Comparison of ENCODE assay signal across 24 mouse cellular contexts in genomic region chr1:74973590-74973989, GRCm38 (mm10). TPM values are rescaled to one million over a fixed set of nuclear protein-coding genes. Genes with fewer than 3 reads are reported as not detected.
DNase-seq lines count a peak whose midpoint lies in the region; ATAC-seq and TF ChIP-seq lines count a peak whose summit lies in the region.
"Had no signal": no experiment of that assay in that cellular context is flagged by ENCODE, and none has a peak within 500 bp of the region (broad histone marks: within the 10 kb centered on the region; RNA-seq: fewer than 3 reads in every experiment).

No protein-coding gene starts in this region.

- peaks cover 10% of the 10 kb centered on the region; the same call in 1 of the 2 replicates for H3K4me1 ChIP-seq in kidney, embryonic 15.5 days
- H3K4me1 ChIP-seq in testis, adult 2 months (ENCODE audit: control insufficient read depth, insufficient read depth, low read length): no peaks in the 10 kb centered on the region
- no peaks in the 10 kb centered on the region; the same call in 1 of the 2 replicates for H3K4me1 ChIP-seq in stomach, postnatal 0 days (replicated peaks; ENCODE audit: control insufficient read depth, insufficient read depth)

- no peak overlapping the region for H3K4me2 ChIP-seq in kidney, embryonic 15.5 days
- H3K4me2 ChIP-seq in stomach, postnatal 0 days (replicated peaks; ENCODE audit: low read depth): no peak overlapping the region
- H3K4me2 ChIP-seq: heart, embryonic 11.5 days; hindbrain, embryonic 13.5 days; neural tube, embryonic 13.5 days had no signal

- no peak for TF ChIP-seq CTCF in testis, adult 2 months (IDR thresholded peaks at IDR 0.05; ENCODE audit: control insufficient read depth, insufficient read depth, insufficient replicate concordance, low read depth, low read length)
- TF ChIP-seq CTCF in stomach, postnatal 0 days (IDR thresholded peaks at IDR 0.05; ENCODE audit: low read depth): peak; percentile 62

- TF ChIP-seq POLR2A in testis, adult 2 months (IDR thresholded peaks at IDR 0.05; ENCODE audit: control insufficient read depth, low read depth, low read length): no peak

- peak; percentile 29 for DNase-seq in kidney, postnatal 10 days
- DNase-seq in testis, postnatal 10 days (ENCODE audit: low spot score): no peak
- peak; percentile 21 for DNase-seq in R1 (ENCODE audit: low read depth, low spot score)
- DNase-seq in stomach, postnatal 0 days (ENCODE audit: low spot score): peak; percentile 36
- no peak for DNase-seq in adrenal gland, adult (ENCODE audit: inconsistent age in 2 of 2, low spot score in 1 of 2)
- no peak for DNase-seq in heart, postnatal 25 days (ENCODE audit: low spot score)
- DNase-seq: adrenal gland, postnatal 10 days; cerebellum, postnatal 25 days; gastrocnemius, adult 2 months; heart, postnatal 10 days; lung, postnatal 14 days; midbrain, embryonic 14.5 days; right cerebral cortex, adult 18-20 months; thymus, adult 18-20 months had no signal

- no peak for ATAC-seq in kidney, embryonic 15.5 days (replicated peaks; ENCODE audit: low FRiP score)
- no peak for ATAC-seq in stomach, postnatal 0 days (ENCODE audit: low FRiP score, low TSS enrichment)

- no peaks in the 10 kb centered on the region for H3K9me3 ChIP-seq in kidney, embryonic 15.5 days (replicated peaks)
- no peaks in the 10 kb centered on the region for H3K9me3 ChIP-seq in stomach, postnatal 0 days (ENCODE audit: control insufficient read depth, low read length)
- H3K9me3 ChIP-seq: forebrain, embryonic 10.5 days; hindbrain, embryonic 13.5 days; megakaryocyte, embryonic 14.5 days; neural tube, embryonic 13.5 days had no signal

- 87% methylated on average over 6 of the region's 6 CpGs for WGBS in kidney, embryonic 15.5 days
- WGBS in stomach, postnatal 0 days: 81% methylated on average over 6 of the region's 6 CpGs

- H3K9ac ChIP-seq in kidney, embryonic 15.5 days: no peak overlapping the region
- no peak overlapping the region for H3K9ac ChIP-seq in stomach, postnatal 0 days (ENCODE audit: low read length)
- H3K9ac ChIP-seq: hindbrain, embryonic 13.5 days; neural tube, embryonic 13.5 days had no signal

- H3K36me3 ChIP-seq in kidney, embryonic 15.5 days: no peaks in the 10 kb centered on the region
- H3K36me3 ChIP-seq in testis, adult 2 months (ENCODE audit: control insufficient read depth, insufficient read depth, low read length): no peaks in the 10 kb centered on the region
- H3K36me3 ChIP-seq in stomach, postnatal 0 days (ENCODE audit: control insufficient read depth, insufficient read depth, low read length): no peaks in the 10 kb centered on the region
- H3K36me3 ChIP-seq: forebrain, embryonic 10.5 days; hindbrain, embryonic 13.5 days; neural tube, embryonic 13.5 days had no signal

- intact Hi-C loops in heart, postnatal 25 days (cut with DNase I): no loop called here

- no peaks in the 10 kb centered on the region for H3K27me3 ChIP-seq in kidney, embryonic 15.5 days
- no peaks in the 10 kb centered on the region for H3K27me3 ChIP-seq in testis, adult 2 months (ENCODE audit: control insufficient read depth, insufficient read depth, low read length)
- no peaks in the 10 kb centered on the region for H3K27me3 ChIP-seq in stomach, postnatal 0 days (ENCODE audit: control insufficient read depth, insufficient read depth, low read length)
- H3K27me3 ChIP-seq: hindbrain, embryonic 13.5 days; neural tube, embryonic 13.5 days had no signal

- TF ChIP-seq EP300 in stomach, postnatal 0 days (optimal IDR thresholded peaks at IDR 0.05): no peak

- H3K4me3 ChIP-seq in kidney, embryonic 15.5 days (replicated peaks): no peak overlapping the region
- H3K4me3 ChIP-seq in testis, adult 2 months (ENCODE audit: control insufficient read depth, low read depth, low read length): peak overlapping the region; percentile 61
- no peak overlapping the region for H3K4me3 ChIP-seq in stomach, postnatal 0 days (ENCODE audit: low read depth, low read length)
- H3K4me3 ChIP-seq: forebrain, embryonic 10.5 days; gastrocnemius, adult 2 months; hindbrain, embryonic 13.5 days; megakaryocyte, embryonic 14.5 days; neural tube, embryonic 13.5 days had no signal

- no peak overlapping the region for H3K27ac ChIP-seq in kidney, embryonic 15.5 days
- H3K27ac ChIP-seq in testis, adult 2 months (ENCODE audit: control insufficient read depth, insufficient read depth, low read depth, low read length): no peak overlapping the region
- H3K27ac ChIP-seq in stomach, postnatal 0 days (replicated peaks): no peak overlapping the region
- H3K27ac ChIP-seq: forebrain, embryonic 10.5 days; gastrocnemius, adult 2 months; hindbrain, embryonic 13.5 days; neural tube, embryonic 13.5 days had no signal

RNA-seq across cellular contexts. Expression of gene Ihh, which starts 22.1 kb away (rescaled TPM):
- 2.2 and 2.9 TPM in 2 replicates for polyA plus RNA-seq in kidney, embryonic 15.5 days (2015; fragmentation: Nextera tagmentation; extraction: Ambion mirVana)
- 0.43 and 0.94 TPM in 2 replicates for polyA plus RNA-seq in testis, adult 2 months (2012; rRNA removed)
- polyA plus RNA-seq in stomach, postnatal 0 days (2015; fragmentation: Nextera tagmentation; extraction: Ambion mirVana): 25.1 and 25.8 TPM in 2 replicates
- total RNA-seq in heart, postnatal 25 days (2021): under 1 TPM in 1 of 2 experiments, not detected in 1; 0.11 TPM
- polyA plus RNA-seq: forebrain, embryonic 10.5 days had no signal

RNA-seq across cellular contexts. Expression of gene Cfap65, which starts 38.2 kb away (rescaled TPM):
- polyA plus RNA-seq in kidney, embryonic 15.5 days (2015; fragmentation: Nextera tagmentation; extraction: Ambion mirVana): 0.03 TPM in 1 of 2 replicates, not detected in the other
- polyA plus RNA-seq in testis, adult 2 months (2012; rRNA removed): 204 and 212 TPM in 2 replicates
- polyA plus RNA-seq in stomach, postnatal 0 days (2015; fragmentation: Nextera tagmentation; extraction: Ambion mirVana): 0.04 TPM in 1 of 2 replicates, not detected in the other
- total RNA-seq in heart, postnatal 25 days (2021): not detected
- total RNA-seq: adrenal gland, postnatal 10 days; gastrocnemius, adult 2 months had no signal
- polyA plus RNA-seq: heart, embryonic 11.5 days; limb, embryonic 11.5 days; liver, embryonic 16.5 days; urinary bladder, adult 2 months had no signal

Comparison
In these comparisons a context has a peak if more than half of its experiments do, and no peak if none do; other contexts are left out.
1. DNase-seq: peak in kidney, postnatal 10 days (single experiment), R1 (single experiment) and stomach, postnatal 0 days (single experiment); none in testis, postnatal 10 days (single experiment), adrenal gland, adult (0 of 2) and heart, postnatal 25 days (single experiment).
2. RNA of gene Cfap65, which starts 38.2 kb away (polyA plus RNA-seq): 204 to 212 TPM in testis, adult 2 months; 0.03 TPM in kidney, embryonic 15.5 days and 0.04 TPM in stomach, postnatal 0 days; every median in the first group is over 100 times any median in the second.